Mouse (Mus musculus) forebrain, embryonic 12.5 days (tissue): ENCODE measurements around the gene Fbxw11. TPM values are rescaled to one million over a fixed set of nuclear protein-coding genes. Genes with fewer than 3 reads are reported as not detected.
"Not testable (repeated sequence)": the region's sequence is repeated elsewhere in the genome, so short reads cannot be mapped to it uniquely, and the experiment has no call there.

ENCODE experiments used
- ATAC-seq: fragments of 200-750 bp; cut with Nextera tagmentation; 2 replicates; pipeline ENCODE4 v1.8.0; 2017; ENCODE audit warnings: moderate TSS enrichment; ENCODE audit not compliant: low FRiP score
- H3K27ac ChIP-seq: fragments of 300-500 bp; sonication (generic); 2 replicates; pipeline ENCODE4 v1.5.1; 2016; ENCODE audit warnings: mild to moderate bottlenecking
- H3K27me3 ChIP-seq: fragments of 300-500 bp; sonication (generic); 2 replicates; pipeline ENCODE4 v1.6.1; 2016; ENCODE audit warnings: mild to moderate bottlenecking
- H3K36me3 ChIP-seq: fragments of 300-500 bp; sonication (generic); replicated peaks from 2 replicates; pipeline ENCODE4 v1.6.1; 2016; ENCODE audit warnings: mild to moderate bottlenecking
- H3K4me1 ChIP-seq: fragments of 300-500 bp; sonication (generic); 2 replicates; pipeline ENCODE4 v1.6.1; 2016
- H3K4me2 ChIP-seq: fragments of 300-500 bp; sonication (generic); 2 replicates; pipeline ENCODE4 v1.6.1; 2016; ENCODE audit warnings: mild to moderate bottlenecking, moderate library complexity
- H3K4me3 ChIP-seq: fragments of 300-500 bp; sonication (generic); replicated peaks from 2 replicates; pipeline ENCODE4 v1.5.1; 2016; ENCODE audit warnings: mild to moderate bottlenecking
- H3K9ac ChIP-seq: fragments of 300-500 bp; sonication (generic); 2 replicates; pipeline ENCODE4 v1.6.1; 2016; ENCODE audit warnings: mild to moderate bottlenecking
- H3K9me3 ChIP-seq: fragments of 300-500 bp; sonication (generic); 2 replicates; pipeline ENCODE4 v1.6.1; 2016
- WGBS: fragments of 180-500 bp; shearing (Covaris S2); methylation state at CpG from one replicate; pipeline ENCODE4 v1.1.7; 2016; 5-methylcytosine and 5-hydroxymethylcytosine counted together
- polyA plus RNA-seq: library from polyadenylated mRNA; unstranded; fragments of >200 nt; fragmentation: Nextera tagmentation; extraction: Ambion mirVana; gene quantifications from 2 replicates; pipeline ENCODE4 v1.2.1, GENCODE M21; 2016

The Fbxw11 gene
- polyA plus RNA-seq, 1 experiment from 2014 or later: 111 TPM

DNA sequence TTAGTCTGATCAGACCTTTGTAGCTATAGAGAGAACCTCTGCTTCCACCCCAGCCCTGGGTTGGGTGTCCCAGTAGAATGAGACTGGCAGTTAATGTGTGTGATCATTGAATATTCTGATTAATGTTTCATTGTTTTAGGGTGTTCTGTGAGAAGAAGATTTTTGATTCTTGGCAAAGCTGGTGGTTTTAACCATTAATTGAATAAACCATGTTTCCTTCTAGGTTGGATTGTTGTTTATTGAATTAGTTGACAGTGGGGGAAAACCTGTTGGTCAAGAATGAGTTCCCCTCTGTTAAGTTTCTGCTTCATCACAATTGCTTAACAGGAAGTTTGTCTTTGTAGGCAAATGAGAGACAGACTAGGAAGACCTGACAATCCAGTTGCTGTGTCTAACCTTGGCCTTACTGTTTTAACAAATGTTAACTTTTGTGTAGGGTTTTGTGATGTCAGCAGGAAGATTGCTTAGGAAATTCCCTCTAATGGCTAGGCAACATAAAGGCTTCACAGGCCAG lies 7.8 kb downstream of the Fbxw11 start:
- Histone ChIP-seq H3K9ac (no peak overlapping the region), H3K36me3 (0 out of 2 replicates have a peak, but pooled peaks cover 3% of the 10 kb centered on the region), H3K27ac (no peak overlapping the region), H3K4me3 (no peak overlapping the region), H3K27me3 (no peaks in the 10 kb centered on the region), H3K4me2 (no peak overlapping the region), H3K9me3 (no peaks in the 10 kb centered on the region), H3K4me1 (0 out of 2 replicates have a peak, but pooled peaks cover 2% of the 10 kb centered on the region)
- ATAC-seq: no peak

GRCm38 (mm10) chr11:32650893-32651590 lies 8.5 kb downstream of the Fbxw11 start:
- Histone ChIP-seq H3K27me3 (no peaks in the 10 kb centered on the region), H3K27ac (no peak overlapping the region), H3K4me2 (no peak overlapping the region), H3K9ac (no peak overlapping the region), H3K4me3 (no peak overlapping the region), H3K36me3 (0 out of 2 replicates have a peak, but pooled peaks cover 3% of the 10 kb centered on the region), H3K4me1 (peaks cover 6% of the 10 kb centered on the region; the same call in 1 of the 2 replicates), H3K9me3 (no peaks in the 10 kb centered on the region)
- WGBS: 91% methylated on average over 7 of the region's 7 CpGs
- ATAC-seq: no peak

- no peaks in the 10 kb centered on the region for H3K27me3 ChIP-seq
- 0 out of 2 replicates have a peak, but pooled peaks cover 3% of the 10 kb centered on the region for H3K36me3 ChIP-seq
- ATAC-seq: no peak
- no peak overlapping the region for H3K9ac ChIP-seq
- no peaks in the 10 kb centered on the region for H3K9me3 ChIP-seq
- H3K4me3 ChIP-seq: no peak overlapping the region
- no peak overlapping the region for H3K27ac ChIP-seq
- peaks cover 6% of the 10 kb centered on the region; the same call in 1 of the 2 replicates for H3K4me1 ChIP-seq
- no peak overlapping the region for H3K4me2 ChIP-seq
- 94% methylated on average over 1 of the region's 1 CpGs for WGBS
Measured at GRCm38 (mm10) chr11:32651723-32652122, 9.2 kb downstream of the Fbxw11 start.

- Histone ChIP-seq H3K4me2 (no peak overlapping the region), H3K27ac (no peak overlapping the region), H3K4me3 (no peak overlapping the region), H3K36me3 (no peaks in the 10 kb centered on the region), H3K4me1 (no peaks in the 10 kb centered on the region), H3K27me3 (no peaks in the 10 kb centered on the region), H3K9me3 (no peaks in the 10 kb centered on the region), H3K9ac (no peak overlapping the region)
- no peak for ATAC-seq
- 97% methylated on average over 1 of the region's 1 CpGs for WGBS
Measured at GRCm38 (mm10) chr11:32662082-32662656, 19.6 kb downstream of the Fbxw11 start.

GRCm38 (mm10) chr11:32665639-32666038 lies 23.1 kb downstream of the Fbxw11 start:
- Histone ChIP-seq H3K4me2 (no peak overlapping the region), H3K4me1 (peaks cover 5% of the 10 kb centered on the region; the same call in 1 of the 2 replicates), H3K4me3 (no peak overlapping the region), H3K27ac (no peak overlapping the region), H3K36me3 (no peaks in the 10 kb centered on the region), H3K9me3 (no peaks in the 10 kb centered on the region), H3K27me3 (no peaks in the 10 kb centered on the region), H3K9ac (no peak overlapping the region)
- WGBS: 88% methylated on average over 3 of the region's 3 CpGs
- no peak for ATAC-seq

- Histone ChIP-seq H3K27ac (no peak overlapping the region), H3K27me3 (no peaks in the 10 kb centered on the region), H3K9ac (no peak overlapping the region), H3K4me1 (peaks cover 5% of the 10 kb centered on the region; the same call in 1 of the 2 replicates), H3K36me3 (no peaks in the 10 kb centered on the region), H3K4me2 (no peak overlapping the region), H3K9me3 (no peaks in the 10 kb centered on the region), H3K4me3 (no peak overlapping the region)
- no peak for ATAC-seq
Measured at GRCm38 (mm10) chr11:32666983-32667382, 24.5 kb downstream of the Fbxw11 start.

GRCm38 (mm10) chr11:32671480-32671879 lies 29.0 kb downstream of the Fbxw11 start:
- ATAC-seq: no peak
- Histone ChIP-seq H3K9ac (no peak overlapping the region), H3K4me3 (no peak overlapping the region), H3K4me2 (no peak overlapping the region), H3K36me3 (no peaks in the 10 kb centered on the region), H3K27ac (no peak overlapping the region), H3K9me3 (no peaks in the 10 kb centered on the region), H3K4me1 (peaks cover 5% of the 10 kb centered on the region; the same call in 1 of the 2 replicates), H3K27me3 (no peaks in the 10 kb centered on the region)
- 90% methylated on average over 4 of the region's 4 CpGs for WGBS

- H3K4me1 ChIP-seq: peaks cover 19% of the 10 kb centered on the region
- 67% methylated on average over 3 of the region's 3 CpGs for WGBS
- ATAC-seq: no peak
- H3K4me2 ChIP-seq: no peak overlapping the region
- no peak overlapping the region for H3K4me3 ChIP-seq
- no peak overlapping the region for H3K9ac ChIP-seq
- H3K9me3 ChIP-seq: no peaks in the 10 kb centered on the region
- H3K27ac ChIP-seq: no peak overlapping the region
- H3K27me3 ChIP-seq: no peaks in the 10 kb centered on the region
- H3K36me3 ChIP-seq: no peaks in the 10 kb centered on the region
Measured at GRCm38 (mm10) chr11:32676777-32677176, 34.3 kb downstream of the Fbxw11 start.

DNA sequence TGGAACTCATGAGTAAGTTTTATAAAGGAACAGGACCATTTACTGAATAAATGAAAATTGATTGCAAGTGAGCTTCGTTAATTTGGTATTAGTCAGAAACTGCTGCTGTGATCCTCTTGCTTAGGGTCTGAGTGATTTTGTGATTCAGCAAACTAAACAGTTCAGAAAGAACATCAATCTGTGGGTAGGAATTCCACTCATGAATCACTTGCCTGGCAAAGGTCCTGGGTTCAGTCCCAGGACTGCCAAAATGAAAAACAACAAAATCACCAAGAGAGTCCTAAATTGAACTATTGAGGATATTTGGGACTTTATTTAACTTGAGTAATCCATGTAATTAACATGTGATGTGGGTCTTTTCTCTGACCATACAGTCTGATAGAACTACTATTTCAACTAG lies 35.3 kb downstream of the Fbxw11 start:
- Histone ChIP-seq H3K9me3 (no peaks in the 10 kb centered on the region), H3K4me3 (no peak overlapping the region), H3K4me2 (no peak overlapping the region), H3K4me1 (peaks cover 19% of the 10 kb centered on the region), H3K27ac (no peak overlapping the region), H3K9ac (no peak overlapping the region), H3K36me3 (no peaks in the 10 kb centered on the region), H3K27me3 (no peaks in the 10 kb centered on the region)
- WGBS: 85% methylated on average over 1 of the region's 1 CpGs
- ATAC-seq: no peak

- WGBS: 97% methylated on average over 4 of the region's 4 CpGs
- H3K4me1 ChIP-seq: peaks cover 24% of the 10 kb centered on the region
- not testable (repeated sequence) for H3K9me3 ChIP-seq, H3K36me3 ChIP-seq, H3K9ac ChIP-seq, H3K27ac ChIP-seq, H3K27me3 ChIP-seq, H3K4me3 ChIP-seq, ATAC-seq, H3K4me2 ChIP-seq
Measured at GRCm38 (mm10) chr11:32679091-32679490, 36.6 kb downstream of the Fbxw11 start.

DNA sequence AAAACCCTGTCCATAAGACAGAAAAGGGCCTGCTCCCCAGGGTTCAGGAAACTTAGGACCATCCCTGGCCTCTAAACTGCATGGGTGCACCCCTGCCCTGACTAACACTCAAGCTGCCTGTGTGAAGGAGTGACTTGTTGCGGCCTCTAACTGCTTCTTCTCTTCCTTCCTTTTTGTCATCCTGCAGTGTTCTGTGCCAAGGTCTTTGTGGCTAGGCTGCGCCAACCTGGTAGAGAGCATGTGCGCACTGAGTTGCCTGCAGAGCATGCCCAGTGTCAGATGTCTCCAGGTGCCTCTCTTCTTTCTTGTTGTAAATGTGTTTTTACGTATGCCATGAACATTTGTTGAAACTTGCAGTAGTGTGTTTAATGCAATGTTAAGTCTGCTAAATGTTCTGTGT lies 37.5 kb downstream of the Fbxw11 start:
- H3K9me3 ChIP-seq: no peaks in the 10 kb centered on the region
- no peak overlapping the region for H3K4me3 ChIP-seq
- no peak for ATAC-seq
- H3K27me3 ChIP-seq: no peaks in the 10 kb centered on the region
- no peak overlapping the region for H3K4me2 ChIP-seq
- no peak overlapping the region for H3K9ac ChIP-seq
- no peak overlapping the region for H3K27ac ChIP-seq
- H3K36me3 ChIP-seq: no peaks in the 10 kb centered on the region
- peaks cover 27% of the 10 kb centered on the region for H3K4me1 ChIP-seq
- WGBS: 87% methylated on average over 4 of the region's 4 CpGs

DNA sequence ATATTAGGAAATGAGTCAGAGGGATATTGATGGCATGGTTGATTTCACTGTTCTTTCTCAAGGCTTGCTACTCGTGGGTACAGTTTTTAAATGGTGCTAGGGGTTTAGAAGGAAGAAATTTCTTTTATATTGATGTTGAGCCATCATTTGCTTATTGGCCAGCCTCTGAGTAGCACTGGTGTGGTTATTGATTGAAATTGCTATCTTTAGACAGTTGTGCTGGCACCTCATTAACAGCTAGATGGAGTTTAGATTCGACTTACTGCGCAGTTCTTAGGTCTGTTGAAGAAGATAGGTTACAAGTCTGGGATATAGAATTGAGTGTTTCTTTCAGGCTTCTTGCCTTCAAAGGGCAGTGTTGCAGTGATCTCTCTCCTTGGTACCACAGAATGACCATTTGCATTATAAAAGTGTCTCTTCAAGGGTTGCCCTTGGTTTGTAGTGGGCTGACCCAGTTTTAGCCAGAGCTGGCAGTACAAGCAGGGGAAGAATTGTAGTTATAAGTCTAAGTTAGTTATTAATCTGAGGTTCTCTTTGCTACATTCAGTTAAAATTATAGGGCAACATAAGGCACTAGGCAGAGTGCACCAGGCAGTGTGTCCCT lies 38.8 kb downstream of the Fbxw11 start:
- no peak overlapping the region for H3K27ac ChIP-seq
- no peaks in the 10 kb centered on the region for H3K27me3 ChIP-seq
- H3K4me2 ChIP-seq: no peak overlapping the region
- H3K36me3 ChIP-seq: no peaks in the 10 kb centered on the region
- ATAC-seq: no peak
- H3K9me3 ChIP-seq: no peaks in the 10 kb centered on the region
- peaks cover 27% of the 10 kb centered on the region for H3K4me1 ChIP-seq
- WGBS: 71% methylated on average over 3 of the region's 3 CpGs
- H3K4me3 ChIP-seq: no peak overlapping the region
- no peak overlapping the region for H3K9ac ChIP-seq
